Mouse (Mus musculus) CH12F3 (cell line): ENCODE data around the gene Gprc5d.

Experiments
- in situ Hi-C: fragments of 300-500 bp; cut with MboI; formaldehyde crosslinking; loops from 2 replicates; pipeline ENCODE4 v1.14.3; 2020; ENCODE audit warnings: low sequenced_read_pairs

The Gprc5d gene

GRCm38 (mm10) chr6:135070347-135070746 lies 47.7 kb downstream of the Gprc5d start:
- in situ Hi-C loops, result no loop called here

- in situ Hi-C loops, result no loop called here
Observed at GRCm38 (mm10) chr6:135069856-135070255, 48.2 kb downstream of the Gprc5d start.

- in situ Hi-C loops, result no loop called here
Observed at GRCm38 (mm10) chr6:135068221-135068620, 49.9 kb downstream of the Gprc5d start.

GRCm38 (mm10) chr6:135066795-135067445 lies 51.2 kb downstream of the Gprc5d start:
- in situ Hi-C loops, result no loop called here

GRCm38 (mm10) chr6:135065236-135065957 lies 52.7 kb downstream of the Gprc5d start, which contains the start of gene Gprc5a:
Gprc5a (plus strand) TSS chr6:135065651.
- in situ Hi-C loops, result no loop called here

GRCm38 (mm10) chr6:135064621-135065020 lies 53.5 kb downstream of the Gprc5d start:
- in situ Hi-C loops, result no loop called here

- in situ Hi-C loops, result no loop called here
Observed at GRCm38 (mm10) chr6:135060728-135061127, 57.4 kb downstream of the Gprc5d start.
